Mouse (Mus musculus) frontal cortex, postnatal 25 days (tissue): ENCODE results near the gene Polg.

ENCODE experiments used
- DNase-seq, 2 experiments: peaks; one replicate each; pipeline ENCODE4 v3.0.0; 2022; ENCODE audit warnings: low spot score in 2 of 2

Polg gene

GRCm38 (mm10) chr7:79466053-79466901, at the start of gene Polg:
Polg (minus strand) TSS chr7:79466362.
- DNase-seq, result peak; percentile 100

GRCm38 (mm10) chr7:79515861-79516260, 49.7 kb upstream of the Polg start:
- no peak for DNase-seq

- DNase-seq, result no peak
These were observed 49.1 kb upstream of the Polg start for GRCm38 (mm10) chr7:79515221-79515743.

- no peak for DNase-seq
These were observed 48.3 kb upstream of the Polg start for GRCm38 (mm10) chr7:79514361-79514881.

GRCm38 (mm10) chr7:79513466-79513865, 47.3 kb upstream of the Polg start:
- DNase-seq, result no peak

GRCm38 (mm10) chr7:79512496-79512895, 46.3 kb upstream of the Polg start:
- no peak for DNase-seq

- DNase-seq, result no peak
These were observed 45.5 kb upstream of the Polg start for GRCm38 (mm10) chr7:79511656-79512055.

- no peak for DNase-seq
These were observed 45.0 kb upstream of the Polg start for GRCm38 (mm10) chr7:79511181-79511580.

- no peak for DNase-seq
These were observed 44.5 kb upstream of the Polg start for GRCm38 (mm10) chr7:79510686-79511085.

- DNase-seq, result no peak
These were observed 43.5 kb upstream of the Polg start for GRCm38 (mm10) chr7:79509710-79510109.

- DNase-seq, result no peak
These were observed 43.1 kb upstream of the Polg start for GRCm38 (mm10) chr7:79509235-79509607.

GRCm38 (mm10) chr7:79508280-79509234, 42.4 kb upstream of the Polg start:
- no peak for DNase-seq

GRCm38 (mm10) chr7:79507756-79508155, 41.6 kb upstream of the Polg start:
- no peak for DNase-seq

GRCm38 (mm10) chr7:79507101-79507705, 41.0 kb upstream of the Polg start:
- DNase-seq, result no peak

- DNase-seq, result no peak
These were observed 40.4 kb upstream of the Polg start for GRCm38 (mm10) chr7:79506531-79507090.

GRCm38 (mm10) chr7:79505876-79506530, 39.8 kb upstream of the Polg start:
- no peak for DNase-seq

- DNase-seq, result no peak
These were observed 39.2 kb upstream of the Polg start for GRCm38 (mm10) chr7:79505376-79505775.

- DNase-seq, result peak; percentile 80 to 89
These were observed 38.6 kb upstream of the Polg start for GRCm38 (mm10) chr7:79504723-79505122.

- DNase-seq, result no peak
These were observed 37.6 kb upstream of the Polg start for GRCm38 (mm10) chr7:79503656-79504250.

- no peak for DNase-seq
These were observed 36.9 kb upstream of the Polg start for GRCm38 (mm10) chr7:79503103-79503455.
